Mouse (Mus musculus): Measurements from ENCODE around the gene Erc1.
A peak's percentile ranks its signal among the peaks of the same experiment; 100 is the strongest.

Gene Erc1

GRCm38 (mm10) chr6:119587897-119588296 lies 260.1 kb downstream of the Erc1 start:
- no peak for DNase-seq (ENCODE audit: low read depth, low spot score)

- no peak for DNase-seq (ENCODE audit: low read depth, low spot score)
Observed at GRCm38 (mm10) chr6:119587454-119587853, 260.5 kb downstream of the Erc1 start.

GRCm38 (mm10) chr6:119585652-119586375 lies 262.2 kb downstream of the Erc1 start:
- DNase-seq (ENCODE audit: low read depth, low spot score) = no peak

- no peak for DNase-seq (ENCODE audit: low read depth, low spot score)
Observed at GRCm38 (mm10) chr6:119584061-119584460, 263.9 kb downstream of the Erc1 start.

- DNase-seq (ENCODE audit: low read depth, low spot score) = no peak
Observed at GRCm38 (mm10) chr6:119583165-119583564, 264.8 kb downstream of the Erc1 start.

GRCm38 (mm10) chr6:119576706-119577105 lies 271.3 kb downstream of the Erc1 start:
- DNase-seq (ENCODE audit: low read depth, low spot score) = no peak

GRCm38 (mm10) chr6:119575331-119575730 lies 272.6 kb downstream of the Erc1 start:
- DNase-seq (ENCODE audit: low read depth, low spot score) = no peak

GRCm38 (mm10) chr6:119572296-119572695 lies 275.7 kb downstream of the Erc1 start:
- DNase-seq (ENCODE audit: low read depth, low spot score) = no peak

- no peak for DNase-seq (ENCODE audit: low read depth, low spot score)
Observed at GRCm38 (mm10) chr6:119570797-119571196, 277.2 kb downstream of the Erc1 start.

GRCm38 (mm10) chr6:119568339-119568738 lies 279.6 kb downstream of the Erc1 start:
- no peak for DNase-seq (ENCODE audit: low read depth, low spot score)

- DNase-seq (ENCODE audit: low read depth, low spot score) = no peak
Observed at GRCm38 (mm10) chr6:119565451-119566379, 282.3 kb downstream of the Erc1 start.

- no peak for DNase-seq (ENCODE audit: low read depth, low spot score)
Observed at GRCm38 (mm10) chr6:119562558-119562957, 285.4 kb downstream of the Erc1 start.

- DNase-seq (ENCODE audit: low read depth, low spot score) = no peak
Observed at GRCm38 (mm10) chr6:119558855-119559254, 289.1 kb downstream of the Erc1 start.

GRCm38 (mm10) chr6:119554439-119554838 lies 293.5 kb downstream of the Erc1 start:
- peak; percentile 61 for DNase-seq (ENCODE audit: low read depth, low spot score)

- DNase-seq (ENCODE audit: low read depth, low spot score) = peak; percentile 58
Observed at GRCm38 (mm10) chr6:119544518-119544864, 303.5 kb downstream of the Erc1 start.

- peak; percentile 25 for DNase-seq (ENCODE audit: low read depth, low spot score)
Observed at GRCm38 (mm10) chr6:119543803-119544517, 304.0 kb downstream of the Erc1 start, which contains the start of gene Wnt5b. Gene Wnt5b, minus strand, starts transcription at chr6:119544347.

- DNase-seq (ENCODE audit: low read depth, low spot score) = peak; percentile 66
Observed at GRCm38 (mm10) chr6:119543456-119543802, 304.5 kb downstream of the Erc1 start.

GRCm38 (mm10) chr6:119535867-119536266 lies 312.1 kb downstream of the Erc1 start:
- DNase-seq (ENCODE audit: low read depth, low spot score) = no peak

- DNase-seq (ENCODE audit: low read depth, low spot score) = no peak
Observed at GRCm38 (mm10) chr6:119533170-119533709, 314.7 kb downstream of the Erc1 start.

- DNase-seq (ENCODE audit: low read depth, low spot score) = no peak
Observed at GRCm38 (mm10) chr6:119529659-119530058, 318.3 kb downstream of the Erc1 start.

- DNase-seq (ENCODE audit: low read depth, low spot score) = peak; percentile 33
Observed at GRCm38 (mm10) chr6:119526498-119526897, 321.5 kb downstream of the Erc1 start.

- DNase-seq (ENCODE audit: low read depth, low spot score) = no peak
Observed at GRCm38 (mm10) chr6:119521931-119522391, 326.0 kb downstream of the Erc1 start.
